Mouse (Mus musculus) liver, adult 2 months (tissue): ENCODE measurements around the gene Coq2. TPM values are rescaled to one million over a fixed set of nuclear protein-coding genes. Genes with fewer than 3 reads are reported as not detected.

Source experiments
- DNase-seq: peaks from one replicate; pipeline ENCODE4 v3.0.0-alpha.2; 2011; ENCODE audit warnings: low read depth, low spot score; ENCODE audit errors: extremely low read depth
- H3K27ac ChIP-seq: fragments of 200-500 bp; replicated peaks from 2 replicates; pipeline ENCODE4 v1.5.1; 2012; ENCODE audit warnings: low read depth, mild to moderate bottlenecking, control low read depth, inconsistent platforms, low read length; ENCODE audit not compliant: insufficient read depth
- H3K27me3 ChIP-seq: fragments of 200-500 bp; 2 replicates; pipeline ENCODE4 v1.6.1; 2012; ENCODE audit warnings: mild to moderate bottlenecking, moderate library complexity, low read length, inconsistent platforms; ENCODE audit not compliant: control insufficient read depth, insufficient read depth
- H3K36me3 ChIP-seq: fragments of 200-500 bp; 2 replicates; pipeline ENCODE4 v1.6.1; 2012; ENCODE audit warnings: low read length, inconsistent platforms; ENCODE audit not compliant: control insufficient read depth, insufficient read depth
- H3K4me1 ChIP-seq: fragments of 200-500 bp; 2 replicates; pipeline ENCODE4 v1.6.1; 2011; ENCODE audit warnings: low read length; ENCODE audit not compliant: control insufficient read depth, insufficient read depth
- H3K4me3 ChIP-seq: fragments of 200-500 bp; 2 replicates; pipeline ENCODE4 v1.5.1; 2011; ENCODE audit warnings: low read depth, mild to moderate bottlenecking, control low read depth, low read length, moderate library complexity; ENCODE audit not compliant: insufficient read depth
- H3K79me2 ChIP-seq: fragments of 200-500 bp; 2 replicates; pipeline ENCODE4 v1.6.1; 2012; ENCODE audit warnings: inconsistent platforms, mild to moderate bottlenecking, low read length, moderate library complexity; ENCODE audit not compliant: control insufficient read depth, insufficient read depth
- H3K9ac ChIP-seq: fragments of 200-500 bp; 2 replicates; pipeline ENCODE4 v1.6.1; 2012; ENCODE audit warnings: low read depth, mild to moderate bottlenecking, control low read depth, inconsistent platforms, low read length
- CTCF ChIP-seq: fragments of 200-500 bp; IDR thresholded peaks from 2 replicates; pipeline ENCODE4 v1.5.1; 2011; ENCODE audit warnings: low read depth, low read length, control low read depth
- POLR2A ChIP-seq: fragments of 200-500 bp; IDR thresholded peaks from 2 replicates; pipeline ENCODE4 v1.6.1; 2011; ENCODE audit warnings: low read length, control low read depth; ENCODE audit not compliant: insufficient read depth; ENCODE audit errors: extremely low read depth
- WGBS: fragments of 180-500 bp; shearing (Covaris S2); methylation state at CpG from one replicate; pipeline ENCODE4 v1.1.7; 2018; 5-methylcytosine and 5-hydroxymethylcytosine counted together
- polyA plus RNA-seq: library from polyadenylated mRNA; depleted of rRNA; stranded (reverse); fragments of >200 nt; gene quantifications from 2 replicates; pipeline ENCODE4 v1.2.3, GENCODE M21; 2012
- total RNA-seq: library from RNA; depleted of rRNA; stranded (reverse); fragments of >200 nt; gene quantifications from 2 replicates; pipeline ENCODE4 v1.2.3, GENCODE M21; 2014

Gene Coq2
- total and polyA plus RNA-seq, 2 experiments = 48.2 to 53.1 TPM

DNA sequence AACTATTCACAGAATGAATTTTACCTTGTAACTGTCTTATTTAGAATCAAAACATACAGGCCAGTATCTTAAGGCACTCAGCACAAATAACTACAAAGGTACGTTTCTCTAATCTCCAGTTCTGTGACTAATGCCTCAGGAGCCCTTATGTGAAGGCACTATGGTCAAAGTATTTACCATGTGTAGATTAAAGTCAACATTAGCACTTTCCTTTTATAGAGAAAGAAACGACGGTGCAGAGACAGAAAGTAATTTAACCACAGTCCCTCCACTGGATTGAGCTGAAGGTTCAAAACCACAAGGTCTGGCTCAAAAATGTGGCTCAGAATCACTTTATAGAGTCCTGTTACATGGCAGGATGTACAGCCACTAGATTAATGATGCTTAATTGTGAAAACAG is 3.0 kb downstream of the Coq2 start:
- DNase-seq = no peak
- WGBS = 58% methylated on average over 3 of the region's 3 CpGs
- H3K79me2 ChIP-seq = peaks cover 11% of the 10 kb centered on the region; the same call in 1 of the 2 replicates
- TF ChIP-seq POLR2A (no peak), CTCF (no peak)
- peaks cover 2% of the 10 kb centered on the region; the same call in 1 of the 2 replicates for H3K36me3 ChIP-seq
- H3K9ac ChIP-seq = no peak overlapping the region
- H3K4me1 ChIP-seq = peaks cover 8% of the 10 kb centered on the region
- no peak overlapping the region for H3K4me3 ChIP-seq
- H3K27ac ChIP-seq = no peak overlapping the region
- H3K27me3 ChIP-seq = no peaks in the 10 kb centered on the region

GRCm38 (mm10) chr5:100671398-100671797 is 3.5 kb downstream of the Coq2 start:
- peak; percentile 33 for DNase-seq
- peaks cover 8% of the 10 kb centered on the region for H3K4me1 ChIP-seq
- no peak overlapping the region for H3K9ac ChIP-seq
- H3K4me3 ChIP-seq = no peak overlapping the region
- no peaks in the 10 kb centered on the region for H3K27me3 ChIP-seq
- peaks cover 4% of the 10 kb centered on the region; the same call in 1 of the 2 replicates for H3K36me3 ChIP-seq
- WGBS = 16% methylated on average over 5 of the region's 5 CpGs
- peaks cover 11% of the 10 kb centered on the region; the same call in 1 of the 2 replicates for H3K79me2 ChIP-seq
- TF ChIP-seq CTCF (peak; percentile 66; the same call in 1 of the 2 replicates), POLR2A (no peak)
- H3K27ac ChIP-seq = no peak overlapping the region

DNA sequence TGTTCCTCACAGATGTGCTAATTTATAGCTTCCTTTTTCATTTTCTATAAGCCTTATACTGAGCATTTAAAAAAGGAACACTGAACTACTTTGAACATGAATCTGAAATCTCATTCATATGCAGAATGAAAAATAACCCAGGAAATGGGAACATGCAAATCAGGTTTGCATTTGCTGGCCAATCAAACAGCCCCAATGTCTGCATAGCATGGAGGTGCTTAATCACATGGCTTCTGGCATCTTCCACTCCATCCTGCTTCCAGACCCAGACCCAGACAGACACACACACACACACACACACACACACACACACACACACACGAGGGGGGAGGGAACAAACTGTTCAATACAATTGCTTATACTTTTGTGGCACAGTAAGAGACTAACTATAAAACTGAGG is 8.0 kb downstream of the Coq2 start:
- H3K27ac ChIP-seq = no peak overlapping the region
- TF ChIP-seq CTCF = no peak
- no peak for TF ChIP-seq POLR2A
- no peak overlapping the region for H3K9ac ChIP-seq
- H3K4me1 ChIP-seq = no peaks in the 10 kb centered on the region
- no peak overlapping the region for H3K4me3 ChIP-seq
- peaks cover 3% of the 10 kb centered on the region; the same call in 1 of the 2 replicates for H3K79me2 ChIP-seq
- H3K27me3 ChIP-seq = no peaks in the 10 kb centered on the region
- H3K36me3 ChIP-seq = peaks cover 8% of the 10 kb centered on the region
- 81% methylated on average over 1 of the region's 1 CpGs for WGBS
- DNase-seq = no peak

DNA sequence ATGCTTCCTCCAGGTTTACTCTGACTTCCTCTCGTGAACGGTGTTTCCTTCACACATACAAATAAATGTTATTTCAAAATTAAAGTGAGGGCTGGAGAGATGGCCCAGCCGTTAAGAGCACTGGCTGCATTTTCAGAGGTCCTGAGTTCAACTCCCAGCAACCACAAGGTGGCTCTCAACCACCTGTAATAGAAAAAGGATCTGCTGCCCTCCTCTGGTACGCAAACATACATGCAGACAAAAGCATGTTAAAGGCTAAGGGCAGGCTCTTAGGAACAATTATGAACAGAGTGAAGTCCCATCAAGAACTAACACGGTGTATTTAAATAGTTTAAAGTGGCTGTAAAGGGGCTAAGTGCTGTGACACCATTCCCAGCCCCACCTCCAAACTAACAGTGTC is 11.1 kb downstream of the Coq2 start:
- Histone ChIP-seq H3K27ac (no peak overlapping the region), H3K36me3 (peaks cover 19% of the 10 kb centered on the region), H3K4me1 (no peaks in the 10 kb centered on the region), H3K9ac (no peak overlapping the region), H3K79me2 (no peaks in the 10 kb centered on the region), H3K27me3 (no peaks in the 10 kb centered on the region), H3K4me3 (no peak overlapping the region)
- WGBS = 37% methylated on average over 5 of the region's 5 CpGs
- TF ChIP-seq POLR2A (no peak), CTCF (peak; percentile 67)
- peak; percentile 54 for DNase-seq

- H3K4me3 ChIP-seq = no peak overlapping the region
- TF ChIP-seq POLR2A (no peak), CTCF (no peak)
- no peaks in the 10 kb centered on the region for H3K27me3 ChIP-seq
- H3K27ac ChIP-seq = no peak overlapping the region
- peak; percentile 24 for DNase-seq
- no peaks in the 10 kb centered on the region for H3K79me2 ChIP-seq
- peaks cover 23% of the 10 kb centered on the region for H3K36me3 ChIP-seq
- no peak overlapping the region for H3K9ac ChIP-seq
- 89% methylated on average over 6 of the region's 6 CpGs for WGBS
- H3K4me1 ChIP-seq = no peaks in the 10 kb centered on the region
Observed at GRCm38 (mm10) chr5:100663011-100663410, 11.9 kb downstream of the Coq2 start.

DNA sequence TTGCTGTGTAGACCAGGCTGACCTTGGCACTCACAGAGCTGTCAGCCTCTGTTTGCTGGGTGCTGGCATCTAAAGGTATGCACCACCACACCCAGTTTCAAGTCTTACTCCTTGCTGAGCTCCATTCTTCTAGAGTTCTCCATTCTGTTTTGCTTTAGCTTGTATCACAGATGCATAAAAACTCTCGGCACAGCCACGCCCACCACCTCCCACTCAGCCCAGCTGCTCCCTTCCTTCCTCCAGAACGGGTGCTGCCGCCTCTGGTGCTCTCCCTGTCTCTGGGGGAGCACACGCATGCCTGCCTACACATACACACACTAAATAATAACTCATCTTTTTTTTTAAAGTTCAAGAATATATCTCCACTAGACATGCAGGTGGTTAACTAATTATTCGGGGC is 16.5 kb downstream of the Coq2 start:
- no peak for DNase-seq
- 89% methylated on average over 6 of the region's 6 CpGs for WGBS
- no peaks in the 10 kb centered on the region for H3K27me3 ChIP-seq
- TF ChIP-seq CTCF (no peak), POLR2A (no peak)
- no peaks in the 10 kb centered on the region for H3K4me1 ChIP-seq
- H3K79me2 ChIP-seq = no peaks in the 10 kb centered on the region
- no peak overlapping the region for H3K27ac ChIP-seq
- no peak overlapping the region for H3K4me3 ChIP-seq
- H3K36me3 ChIP-seq = peaks cover 29% of the 10 kb centered on the region
- no peak overlapping the region for H3K9ac ChIP-seq
